Mouse (Mus musculus) embryonic facial prominence, embryonic 13.5 days (tissue): ENCODE results near the gene Fbxl16. TPM values are rescaled to one million over a fixed set of nuclear protein-coding genes. Genes with fewer than 3 reads are reported as not detected.

ENCODE experiments used
- ATAC-seq: fragments of 200-750 bp; cut with Nextera tagmentation; 2 replicates; pipeline ENCODE4 v1.8.0; 2017; ENCODE audit warnings: low read depth; ENCODE audit not compliant: insufficient number of reproducible peaks, insufficient read depth, low FRiP score, low TSS enrichment
- H3K27ac ChIP-seq: fragments of 300-500 bp; sonication (generic); 2 replicates; pipeline ENCODE4 v1.5.1; 2015; ENCODE audit warnings: moderate library complexity, mild to moderate bottlenecking, inconsistent platforms
- H3K27me3 ChIP-seq: fragments of 300-500 bp; sonication (generic); 2 replicates; pipeline ENCODE4 v1.6.1; 2015; ENCODE audit warnings: mild to moderate bottlenecking, inconsistent platforms
- H3K36me3 ChIP-seq: fragments of 300-500 bp; sonication (generic); 2 replicates; pipeline ENCODE4 v1.6.1; 2015; ENCODE audit warnings: mild to moderate bottlenecking, inconsistent platforms
- H3K4me1 ChIP-seq: fragments of 300-500 bp; sonication (generic); 2 replicates; pipeline ENCODE4 v1.6.1; 2015; ENCODE audit warnings: inconsistent platforms
- H3K4me2 ChIP-seq: fragments of 300-500 bp; sonication (generic); 2 replicates; pipeline ENCODE4 v1.6.1; 2015; ENCODE audit warnings: moderate library complexity, mild to moderate bottlenecking, inconsistent platforms
- H3K4me3 ChIP-seq: fragments of 300-500 bp; sonication (generic); 2 replicates; pipeline ENCODE4 v1.5.1; 2015; ENCODE audit warnings: mild to moderate bottlenecking, inconsistent platforms
- H3K9ac ChIP-seq: fragments of 300-500 bp; sonication (generic); 2 replicates; pipeline ENCODE4 v1.6.1; 2015; ENCODE audit warnings: mild to moderate bottlenecking, inconsistent platforms
- H3K9me3 ChIP-seq: fragments of 300-500 bp; sonication (generic); 2 replicates; pipeline ENCODE4 v1.6.1; 2016; ENCODE audit warnings: inconsistent platforms
- WGBS: fragments of 180-500 bp; shearing (Covaris S2); methylation state at CpG from one replicate; pipeline ENCODE4 v1.1.7; 2015; ENCODE audit warnings: mixed read lengths; 5-methylcytosine and 5-hydroxymethylcytosine counted together
- polyA plus RNA-seq: library from polyadenylated mRNA; unstranded; fragments of >200 nt; fragmentation: Nextera tagmentation; extraction: Ambion mirVana; gene quantifications from 2 replicates; pipeline ENCODE4 v1.2.1, GENCODE M21; 2015

The Fbxl16 gene
- polyA plus RNA-seq, 1 experiment from 2014 or later: 4.2 TPM

DNA sequence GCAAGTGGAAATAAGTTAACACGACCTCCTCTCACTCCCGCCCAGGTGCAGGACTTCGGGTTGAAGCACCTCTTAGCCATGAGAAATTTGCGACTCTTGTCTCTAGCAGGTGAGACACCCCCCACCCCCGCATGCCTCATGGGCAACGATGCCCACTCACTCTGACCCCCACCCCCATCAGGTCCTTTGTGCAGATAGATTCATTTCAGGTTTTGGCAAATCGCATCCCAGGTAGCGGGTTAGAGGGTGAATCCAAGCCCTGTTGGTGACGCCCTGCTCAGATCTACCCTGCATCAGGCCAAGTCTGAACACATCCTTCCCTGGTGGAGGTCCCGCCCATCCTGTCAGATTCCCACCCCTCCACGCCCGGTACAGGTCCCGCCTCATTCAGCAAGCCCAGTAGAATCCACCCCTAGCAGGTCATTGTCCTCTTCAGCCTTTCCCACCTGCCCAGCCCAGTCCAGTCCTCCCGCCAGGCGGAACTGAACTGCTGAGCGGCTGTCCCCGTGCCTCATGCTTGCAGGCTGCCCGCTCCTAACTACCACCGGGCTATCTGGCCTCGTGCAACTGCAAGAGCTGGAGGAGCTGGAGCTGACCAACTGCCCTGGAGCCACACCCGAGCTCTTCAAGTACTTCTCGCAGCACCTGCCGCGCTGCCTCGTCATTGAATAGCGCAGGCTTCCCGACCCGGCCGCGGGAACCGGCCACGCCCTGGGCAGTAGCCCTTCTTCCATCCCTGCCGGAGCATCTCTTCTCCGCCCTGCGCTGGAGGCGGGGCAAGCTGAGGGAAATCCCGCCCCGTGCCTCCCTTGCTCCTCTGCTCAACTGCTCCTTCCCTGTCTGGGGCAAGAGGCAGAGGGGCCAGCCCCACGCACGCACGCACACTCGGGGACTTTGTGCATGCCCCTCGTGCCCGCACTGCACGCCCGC, 10.2 kb downstream of the Fbxl16 start:
- Histone ChIP-seq H3K9me3 (no peaks in the 10 kb centered on the region), H3K27me3 (peaks cover 67% of the 10 kb centered on the region), H3K9ac (peak overlapping the region; percentile 12; the same call in 1 of the 2 replicates), H3K36me3 (no peaks in the 10 kb centered on the region), H3K27ac (no peak overlapping the region), H3K4me2 (peak overlapping the region; percentile 49), H3K4me1 (peaks cover 12% of the 10 kb centered on the region), H3K4me3 (peak overlapping the region; percentile 16)
- ATAC-seq: no peak
- 6% methylated on average over 46 of the region's 46 CpGs for WGBS

DNA sequence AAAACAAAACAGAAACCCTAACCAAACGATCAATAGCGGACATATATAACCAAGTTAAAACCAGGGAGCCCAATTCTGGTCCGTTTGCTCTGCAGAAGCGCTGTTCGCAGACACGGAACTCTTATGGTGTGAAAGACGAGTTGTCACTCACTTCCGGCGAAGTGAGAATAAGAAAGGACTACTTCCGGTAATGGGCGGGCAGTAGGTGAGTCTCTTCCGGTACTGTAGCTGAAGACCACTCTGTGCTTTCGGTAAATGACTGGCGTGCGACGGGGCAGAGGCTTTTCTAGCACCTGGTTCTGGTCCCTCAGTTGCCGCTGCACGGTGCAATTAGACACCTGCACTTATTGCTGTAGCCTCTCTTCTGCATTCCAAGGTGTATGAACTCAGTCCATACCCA, 14.6 kb downstream of the Fbxl16 start, which contains the start of gene Wdr24:
TSS of gene Wdr24 (plus strand) at position 176 of the 400 bp plus-strand sequence.
- Histone ChIP-seq H3K36me3 (peaks cover 31% of the 10 kb centered on the region), H3K4me1 (peaks cover 42% of the 10 kb centered on the region), H3K27ac (peak within 1 kb of the TSS; percentile 62), H3K4me3 (peak within 1 kb of the TSS; percentile 65), H3K9ac (peak within 1 kb of the TSS; percentile 85), H3K27me3 (peaks cover 37% of the 10 kb centered on the region), H3K9me3 (no peaks in the 10 kb centered on the region), H3K4me2 (peak within 1 kb of the TSS; percentile 93)
- peak; percentile 34; the same call in 1 of the 2 replicates for ATAC-seq
- WGBS: under 1% methylated on average over 18 of the region's 18 CpGs

DNA sequence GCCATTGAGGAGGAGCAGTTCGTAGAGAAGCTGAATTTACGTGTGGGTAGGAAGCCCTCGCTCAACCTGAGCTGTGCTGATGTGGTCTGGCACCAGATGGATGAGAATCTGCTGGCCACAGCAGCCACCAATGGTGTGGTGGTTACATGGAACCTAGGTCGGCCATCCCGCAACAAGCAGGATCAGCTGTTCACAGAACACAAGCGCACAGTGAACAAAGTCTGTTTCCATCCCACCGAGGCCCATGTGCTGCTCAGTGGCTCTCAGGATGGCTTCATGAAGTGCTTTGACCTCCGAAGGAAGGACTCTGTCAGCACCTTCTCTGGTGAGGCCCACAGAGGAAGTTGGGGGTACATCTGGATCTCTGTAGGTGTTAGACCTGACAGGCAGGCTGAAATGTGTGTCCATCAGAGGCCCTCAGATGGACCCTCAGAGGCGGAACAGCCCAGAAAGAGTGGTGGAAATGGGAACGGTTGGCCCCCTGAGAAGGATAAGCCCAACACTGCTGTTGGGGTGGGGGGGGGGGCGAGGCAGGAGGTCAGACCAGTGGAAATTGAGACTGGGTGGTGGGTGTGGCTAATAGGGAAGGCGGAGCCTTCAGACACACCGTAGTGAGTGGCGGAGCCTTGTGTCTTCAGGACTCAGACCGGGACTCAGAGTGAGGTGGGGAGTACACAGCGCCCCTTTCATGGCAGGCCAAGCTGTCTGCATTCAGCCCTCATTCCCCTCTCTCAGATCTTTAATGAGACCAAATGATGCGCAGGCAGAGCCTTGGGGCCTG, 15.7 kb downstream of the Fbxl16 start:
- peaks cover 26% of the 10 kb centered on the region for H3K27me3 ChIP-seq
- no peak for ATAC-seq
- H3K4me2 ChIP-seq: peak overlapping the region; percentile 93
- WGBS: 69% methylated on average over 16 of the region's 17 CpGs
- peaks cover 32% of the 10 kb centered on the region for H3K36me3 ChIP-seq
- H3K27ac ChIP-seq: no peak overlapping the region
- H3K4me3 ChIP-seq: peak overlapping the region; percentile 65
- peaks cover 42% of the 10 kb centered on the region for H3K4me1 ChIP-seq
- no peaks in the 10 kb centered on the region for H3K9me3 ChIP-seq
- peak overlapping the region; percentile 85 for H3K9ac ChIP-seq

DNA sequence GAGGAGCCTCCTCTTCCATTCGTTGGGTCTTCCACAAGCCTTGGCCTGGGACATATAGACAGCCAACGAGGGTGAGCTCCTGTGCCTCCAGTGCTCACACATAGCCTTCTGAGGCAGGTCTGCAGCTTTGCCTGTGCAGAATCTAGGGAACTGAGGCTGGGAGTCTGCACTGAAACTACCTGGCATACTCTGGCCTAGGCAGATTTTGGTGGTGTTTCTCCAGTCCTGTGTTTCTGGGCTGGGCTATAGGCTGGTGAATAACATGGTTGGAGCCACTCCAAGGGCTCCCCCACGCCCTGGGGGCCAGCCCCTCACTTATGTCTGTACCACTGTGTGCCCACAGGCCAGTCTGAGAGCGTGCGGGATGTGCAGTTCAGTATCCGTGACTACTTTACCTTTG, 16.4 kb downstream of the Fbxl16 start:
- H3K27me3 ChIP-seq: peaks cover 18% of the 10 kb centered on the region
- ATAC-seq: no peak
- H3K9me3 ChIP-seq: no peaks in the 10 kb centered on the region
- H3K36me3 ChIP-seq: peaks cover 39% of the 10 kb centered on the region
- peak overlapping the region; percentile 11; the same call in 1 of the 2 replicates for H3K9ac ChIP-seq
- peaks cover 48% of the 10 kb centered on the region for H3K4me1 ChIP-seq
- H3K27ac ChIP-seq: no peak overlapping the region
- H3K4me2 ChIP-seq: peak overlapping the region; percentile 93; the same call in 1 of the 2 replicates
- H3K4me3 ChIP-seq: no peak overlapping the region
- WGBS: 81% methylated on average over 6 of the region's 6 CpGs

DNA sequence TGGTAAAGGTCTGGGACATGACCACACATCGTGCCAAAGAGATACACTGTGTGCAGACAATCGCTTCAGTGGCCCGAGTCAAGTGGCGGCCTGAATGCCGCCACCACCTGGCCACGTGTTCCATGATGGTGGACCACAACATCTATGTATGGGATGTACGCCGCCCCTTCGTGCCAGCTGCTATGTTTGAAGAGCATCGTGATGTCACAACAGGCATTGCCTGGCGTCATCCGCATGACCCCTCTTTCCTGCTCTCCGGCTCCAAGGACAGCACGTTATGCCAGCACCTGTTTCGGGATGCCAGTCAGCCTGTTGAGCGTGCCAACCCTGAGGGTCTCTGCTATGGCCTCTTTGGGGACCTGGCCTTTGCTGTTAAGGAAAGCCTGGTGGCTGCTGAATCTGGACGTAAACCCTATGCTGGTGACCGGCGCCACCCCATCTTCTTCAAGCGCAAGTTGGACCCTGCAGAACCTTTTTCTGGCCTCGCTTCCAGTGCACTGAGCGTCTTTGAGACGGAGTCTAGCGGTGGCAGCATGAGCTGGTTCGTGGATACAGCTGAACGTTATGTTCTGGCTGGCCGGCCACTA, 17.2 kb downstream of the Fbxl16 start:
- Histone ChIP-seq H3K4me3 (no peak overlapping the region), H3K4me1 (peaks cover 55% of the 10 kb centered on the region), H3K9me3 (no peaks in the 10 kb centered on the region), H3K27ac (no peak overlapping the region; the same call in 1 of the 2 replicates), H3K36me3 (peaks cover 47% of the 10 kb centered on the region), H3K4me2 (no peak overlapping the region), H3K9ac (no peak overlapping the region), H3K27me3 (peaks cover 12% of the 10 kb centered on the region)
- no peak for ATAC-seq
- 95% methylated on average over 27 of the region's 27 CpGs for WGBS

DNA sequence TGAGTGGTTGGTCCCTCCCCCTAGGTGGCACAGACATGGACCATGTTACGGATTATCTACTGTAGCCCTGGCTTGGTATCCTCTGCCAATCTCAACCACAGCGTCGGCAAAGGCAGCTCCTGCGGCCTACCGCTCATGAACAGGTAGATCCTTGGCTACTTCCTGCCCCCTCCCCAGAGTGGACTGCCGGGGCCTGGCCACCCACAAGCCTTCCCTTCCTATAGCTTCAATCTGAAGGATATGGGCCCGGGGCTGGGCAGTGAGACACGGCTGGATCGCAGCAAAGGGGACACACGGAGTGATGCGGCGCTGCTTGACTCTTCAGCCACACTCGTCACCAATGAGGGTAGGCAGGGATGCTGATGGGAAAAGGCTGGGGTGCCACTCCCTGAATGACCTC, 18.1 kb downstream of the Fbxl16 start:
- Histone ChIP-seq H3K4me2 (no peak overlapping the region), H3K4me3 (no peak overlapping the region), H3K9ac (no peak overlapping the region), H3K27me3 (peaks cover 4% of the 10 kb centered on the region), H3K9me3 (no peaks in the 10 kb centered on the region), H3K36me3 (peaks cover 55% of the 10 kb centered on the region), H3K27ac (no peak overlapping the region), H3K4me1 (peaks cover 65% of the 10 kb centered on the region)
- no peak for ATAC-seq
- whole genome bisulfite sequencing: 88% methylated on average over 13 of the region's 13 CpGs

DNA sequence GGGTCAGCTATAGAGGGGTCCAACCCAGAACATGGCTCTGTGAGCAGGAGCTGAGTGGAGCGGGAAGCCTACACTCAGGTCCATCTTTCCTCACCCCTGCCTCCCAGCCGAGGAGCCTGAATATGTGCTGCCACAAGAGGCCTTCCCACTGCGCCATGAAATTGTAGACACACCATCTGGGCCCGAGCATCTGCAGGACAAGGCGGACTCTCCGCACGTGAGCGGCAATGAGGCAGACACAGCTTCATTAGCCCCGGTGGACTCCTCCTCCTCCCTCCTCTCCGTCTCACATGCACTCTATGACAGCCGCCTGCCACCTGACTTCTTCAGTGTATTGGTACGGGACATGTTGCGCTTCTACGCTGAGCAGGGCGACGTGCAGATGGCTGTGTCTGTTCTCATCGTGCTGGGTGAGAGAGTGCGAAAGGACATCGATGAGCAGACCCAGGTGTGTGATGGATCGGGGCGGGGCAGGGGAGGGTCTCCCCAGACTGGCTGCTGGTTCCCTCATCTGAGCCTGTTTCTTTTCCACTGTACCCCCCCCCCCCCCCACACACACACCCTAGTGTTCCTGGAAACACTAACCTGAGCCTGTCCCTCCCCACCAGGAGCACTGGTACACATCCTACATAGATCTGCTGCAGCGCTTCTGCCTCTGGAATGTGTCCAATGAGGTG, 18.8 kb downstream of the Fbxl16 start:
- H3K9ac ChIP-seq: peak overlapping the region; percentile 81; the same call in 1 of the 2 replicates
- H3K27me3 ChIP-seq: no peaks in the 10 kb centered on the region
- H3K9me3 ChIP-seq: no peaks in the 10 kb centered on the region
- H3K4me3 ChIP-seq: peak overlapping the region; percentile 60; the same call in 1 of the 2 replicates
- H3K27ac ChIP-seq: no peak overlapping the region
- peaks cover 66% of the 10 kb centered on the region for H3K4me1 ChIP-seq
- ATAC-seq: no peak
- H3K36me3 ChIP-seq: peaks cover 55% of the 10 kb centered on the region
- H3K4me2 ChIP-seq: 0 out of 2 replicates have a peak overlapping the region, but pooled peaks have one; percentile 81
- 87% methylated on average over 22 of the region's 22 CpGs for WGBS

DNA sequence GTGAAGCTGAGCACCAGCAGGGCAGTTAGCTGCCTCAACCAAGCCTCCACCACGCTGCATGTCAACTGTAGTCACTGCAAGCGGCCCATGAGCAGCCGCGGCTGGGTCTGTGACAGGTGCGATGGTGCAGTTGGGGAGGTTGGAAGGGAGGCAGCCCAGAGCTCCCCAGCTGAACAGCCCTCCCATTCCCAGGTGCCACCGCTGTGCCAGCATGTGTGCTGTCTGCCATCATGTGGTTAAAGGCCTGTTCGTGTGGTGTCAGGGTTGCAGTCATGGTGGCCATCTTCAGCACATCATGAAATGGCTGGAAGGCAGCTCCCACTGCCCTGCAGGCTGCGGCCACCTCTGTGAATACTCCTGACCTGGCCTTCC, 19.3 kb downstream of the Fbxl16 start:
- Histone ChIP-seq H3K9ac (peak overlapping the region; percentile 81), H3K36me3 (peaks cover 55% of the 10 kb centered on the region)
- no peak for ATAC-seq

DNA sequence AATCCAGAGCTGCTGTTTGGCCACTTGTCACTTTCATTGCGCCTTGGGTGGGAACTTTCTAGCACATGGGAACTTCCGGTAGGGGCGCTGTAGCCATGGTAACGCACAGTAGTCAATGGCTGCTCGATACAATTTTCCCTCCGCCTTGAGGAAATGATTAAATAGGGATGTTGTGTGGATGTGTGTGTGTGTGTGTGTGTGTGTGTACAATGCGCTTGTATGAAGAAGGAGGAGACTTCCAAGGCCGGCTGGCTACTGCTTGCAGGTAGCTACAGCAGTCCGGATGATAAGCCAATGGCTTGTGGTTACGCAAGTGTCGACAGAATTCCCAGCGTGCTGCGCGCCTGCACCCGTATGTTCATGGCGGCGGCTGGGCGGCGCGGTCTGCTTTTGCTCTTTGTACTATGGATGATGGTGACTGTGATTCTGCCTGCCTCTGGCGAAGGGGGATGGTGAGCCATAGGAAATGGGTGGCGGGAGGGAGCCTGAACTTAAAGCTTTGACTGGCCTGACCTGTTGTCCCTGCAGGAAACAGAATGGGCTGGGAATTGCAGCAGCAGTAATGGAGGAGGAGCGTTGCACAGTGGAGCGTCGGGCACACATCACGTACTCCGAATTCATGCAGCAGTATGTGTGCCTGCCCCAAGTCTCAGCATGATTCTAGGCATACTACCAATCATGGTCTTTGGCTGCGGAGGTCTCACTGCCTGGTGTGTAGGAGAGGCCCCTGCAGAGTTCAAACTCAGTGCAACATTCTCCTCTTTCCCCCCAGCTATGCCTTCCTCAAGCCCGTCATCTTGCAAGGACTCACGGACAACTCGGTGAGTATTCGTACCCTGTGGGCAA, 20.1 kb downstream of the Fbxl16 start, which contains the start of gene Jmjd8:
TSS of gene Jmjd8 (plus strand) at position 156 of the 846 bp plus-strand sequence.
- Histone ChIP-seq H3K4me3 (peak within 1 kb of the TSS; percentile 60), H3K9ac (peak within 1 kb of the TSS; percentile 81), H3K27ac (peak within 1 kb of the TSS; percentile 92), H3K4me2 (peak within 1 kb of the TSS; percentile 81), H3K9me3 (no peaks in the 10 kb centered on the region), H3K4me1 (peaks cover 67% of the 10 kb centered on the region), H3K27me3 (no peaks in the 10 kb centered on the region), H3K36me3 (peaks cover 55% of the 10 kb centered on the region)
- WGBS: under 1% methylated on average over 32 of the region's 32 CpGs
- ATAC-seq: no peak

More for the DNA sequence above, 19.3 kb downstream of the Fbxl16 start:
- Histone ChIP-seq H3K4me3 (peak overlapping the region; percentile 60), H3K4me2 (peak overlapping the region; percentile 81), H3K27ac (peak overlapping the region; percentile 92; the same call in 1 of the 2 replicates), H3K27me3 (no peaks in the 10 kb centered on the region), H3K4me1 (peaks cover 64% of the 10 kb centered on the region), H3K9me3 (no peaks in the 10 kb centered on the region)
- WGBS: 81% methylated on average over 8 of the region's 8 CpGs

DNA sequence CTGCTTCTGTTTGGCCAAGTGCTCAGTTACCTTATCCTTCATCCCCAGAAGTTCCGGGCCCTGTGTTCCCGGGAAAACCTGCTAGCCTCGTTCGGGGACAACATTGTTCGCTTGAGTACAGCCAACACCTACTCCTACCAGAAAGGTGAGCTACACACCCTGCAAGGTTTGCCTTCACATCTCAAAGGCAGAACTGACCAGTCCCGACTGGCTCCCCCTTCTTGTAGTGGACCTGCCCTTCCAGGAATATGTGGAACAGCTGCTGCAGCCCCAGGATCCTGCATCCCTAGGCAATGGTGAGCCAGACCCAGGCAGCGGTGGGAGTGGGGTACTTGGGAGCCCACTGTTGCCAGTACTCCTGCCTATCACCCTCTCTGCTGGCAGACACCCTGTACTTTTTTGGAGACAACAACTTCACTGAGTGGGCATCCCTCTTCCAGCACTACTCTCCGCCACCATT, 20.7 kb downstream of the Fbxl16 start:
- peak overlapping the region; percentile 60 for H3K4me3 ChIP-seq
- peaks cover 56% of the 10 kb centered on the region for H3K36me3 ChIP-seq
- peak overlapping the region; percentile 81 for H3K9ac ChIP-seq
- H3K4me2 ChIP-seq: peak overlapping the region; percentile 81
- H3K9me3 ChIP-seq: no peaks in the 10 kb centered on the region
- WGBS: 39% methylated on average over 8 of the region's 8 CpGs
- H3K4me1 ChIP-seq: peaks cover 67% of the 10 kb centered on the region
- peak overlapping the region; percentile 92 for H3K27ac ChIP-seq
- H3K27me3 ChIP-seq: no peaks in the 10 kb centered on the region
- no peak for ATAC-seq
